Mouse (Mus musculus) kidney, embryonic 14.5 days (tissue): ENCODE results near the gene Trak1. TPM values are rescaled to one million over a fixed set of nuclear protein-coding genes. Genes with fewer than 3 reads are reported as not detected.
"Not testable (repeated sequence)": the region's sequence is repeated elsewhere in the genome, so short reads cannot be mapped to it uniquely, and the experiment has no call there.

Source experiments
- ATAC-seq: fragments of 200-750 bp; cut with Nextera tagmentation; 2 replicates; pipeline ENCODE4 v1.8.0; 2017; ENCODE audit warnings: moderate number of reproducible peaks, mild to moderate bottlenecking, moderate TSS enrichment, moderate library complexity; ENCODE audit not compliant: low FRiP score, low TSS enrichment
- H3K27ac ChIP-seq: fragments of 300-500 bp; sonication (generic); 2 replicates; pipeline ENCODE4 v1.5.1; 2014; ENCODE audit warnings: low read depth, mild to moderate bottlenecking, low read length, moderate library complexity, mixed read lengths
- H3K27me3 ChIP-seq: fragments of 300-500 bp; sonication (generic); 2 replicates; pipeline ENCODE4 v1.6.1; 2014; ENCODE audit warnings: mild to moderate bottlenecking, low read length; ENCODE audit not compliant: control insufficient read depth, insufficient read depth
- H3K36me3 ChIP-seq: fragments of 300-500 bp; sonication (generic); 2 replicates; pipeline ENCODE4 v1.6.1; 2014; ENCODE audit warnings: low read length, mixed read lengths; ENCODE audit not compliant: control insufficient read depth, insufficient read depth
- H3K4me1 ChIP-seq: fragments of 300-500 bp; sonication (generic); 2 replicates; pipeline ENCODE4 v1.6.1; 2014; ENCODE audit warnings: low read length, mixed read lengths; ENCODE audit not compliant: control insufficient read depth, insufficient read depth
- H3K4me2 ChIP-seq: fragments of 300-500 bp; sonication (generic); replicated peaks from 2 replicates; pipeline ENCODE4 v1.6.1; 2014; ENCODE audit warnings: low read depth, mild to moderate bottlenecking, low read length
- H3K4me3 ChIP-seq: fragments of 300-500 bp; sonication (generic); 2 replicates; pipeline ENCODE4 v1.5.1; 2014; ENCODE audit warnings: mild to moderate bottlenecking, low read length
- H3K9ac ChIP-seq: fragments of 300-500 bp; sonication (generic); 2 replicates; pipeline ENCODE4 v1.6.1; 2014; ENCODE audit warnings: low read depth, mild to moderate bottlenecking, low read length, moderate library complexity
- H3K9me3 ChIP-seq: fragments of 300-500 bp; sonication (generic); 2 replicates; pipeline ENCODE4 v1.6.1; 2016; ENCODE audit warnings: low read length; ENCODE audit not compliant: control insufficient read depth
- WGBS: fragments of 180-500 bp; shearing (Covaris S2); extraction: QIAGEN DNeasy Blood & Tissue Kit; methylation state at CpG from one replicate; pipeline ENCODE4 v1.1.7; 2014; 5-methylcytosine and 5-hydroxymethylcytosine counted together
- polyA plus RNA-seq: library from polyadenylated mRNA; unstranded; fragments of >200 nt; fragmentation: Nextera tagmentation; extraction: Ambion mirVana; gene quantifications from 2 replicates; pipeline ENCODE4 v1.2.1, GENCODE M21; 2014

The Trak1 gene
- polyA plus RNA-seq, 1 experiment from 2014 or later: 15.4 TPM

GRCm38 (mm10) chr9:121320433-121320832 lies 23.1 kb downstream of the Trak1 start:
- H3K4me3 ChIP-seq: no peak overlapping the region
- H3K9me3 ChIP-seq: peaks cover 2% of the 10 kb centered on the region; the same call in 1 of the 2 replicates
- peaks cover 6% of the 10 kb centered on the region for H3K4me1 ChIP-seq
- no peak overlapping the region for H3K27ac ChIP-seq
- no peak overlapping the region for H3K4me2 ChIP-seq
- peaks cover 4% of the 10 kb centered on the region; the same call in 1 of the 2 replicates for H3K36me3 ChIP-seq
- H3K9ac ChIP-seq: no peak overlapping the region
- no peaks in the 10 kb centered on the region for H3K27me3 ChIP-seq
- ATAC-seq: no peak
- 52% methylated on average over 2 of the region's 2 CpGs for WGBS

DNA sequence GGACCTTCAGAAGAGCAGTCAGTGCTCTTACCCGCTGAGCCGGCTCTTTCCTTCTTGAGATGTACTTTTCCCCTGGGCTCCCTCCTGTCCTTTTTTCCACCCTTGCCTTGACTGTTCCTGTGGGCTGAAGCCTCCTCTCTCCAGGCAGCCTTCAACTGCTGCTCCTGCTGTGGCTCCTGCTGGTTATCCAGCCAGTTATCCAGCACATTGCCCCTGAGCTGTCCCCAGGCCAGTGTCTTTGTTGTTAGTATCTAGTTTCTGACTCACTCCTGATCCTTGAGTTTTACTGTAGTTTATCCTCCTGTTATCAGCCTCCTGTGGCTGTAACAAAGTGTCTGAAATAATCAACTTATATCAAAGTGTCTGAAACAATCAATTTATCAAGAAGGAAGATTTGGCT lies 23.8 kb downstream of the Trak1 start:
- Histone ChIP-seq H3K9ac (no peak overlapping the region), H3K4me2 (no peak overlapping the region), H3K27ac (no peak overlapping the region), H3K4me1 (peaks cover 6% of the 10 kb centered on the region), H3K27me3 (no peaks in the 10 kb centered on the region), H3K9me3 (peaks cover 2% of the 10 kb centered on the region; the same call in 1 of the 2 replicates), H3K4me3 (no peak overlapping the region), H3K36me3 (peaks cover 4% of the 10 kb centered on the region; the same call in 1 of the 2 replicates)
- 95% methylated on average over 2 of the region's 2 CpGs for WGBS
- no peak for ATAC-seq

DNA sequence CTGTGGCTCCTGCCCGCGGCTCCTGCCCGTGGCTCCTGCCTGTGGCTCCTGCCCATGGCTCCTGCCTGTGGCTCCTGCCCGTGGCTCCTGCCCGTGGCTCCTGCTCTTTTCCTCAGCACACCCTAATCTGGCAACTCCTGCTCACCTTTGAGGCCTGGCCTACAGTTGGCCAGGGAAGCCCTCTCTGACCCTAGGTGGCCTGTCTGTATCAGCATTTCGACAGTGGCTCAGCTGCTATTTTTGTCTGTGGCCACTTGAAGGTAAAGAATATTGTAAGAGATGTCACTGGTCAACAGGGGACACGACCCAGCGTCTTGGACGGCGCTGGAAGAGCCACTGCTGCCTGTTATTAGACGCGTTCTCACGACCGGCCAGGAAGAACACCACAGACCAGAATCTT lies 24.7 kb downstream of the Trak1 start:
- Histone ChIP-seq H3K4me1 (peaks cover 6% of the 10 kb centered on the region), H3K27ac (no peak overlapping the region), H3K9ac (no peak overlapping the region), H3K4me3 (no peak overlapping the region), H3K4me2 (no peak overlapping the region), H3K27me3 (no peaks in the 10 kb centered on the region), H3K36me3 (peaks cover 4% of the 10 kb centered on the region; the same call in 1 of the 2 replicates), H3K9me3 (peaks cover 2% of the 10 kb centered on the region; the same call in 1 of the 2 replicates)
- WGBS: 95% methylated on average over 14 of the region's 14 CpGs
- ATAC-seq: no peak

DNA sequence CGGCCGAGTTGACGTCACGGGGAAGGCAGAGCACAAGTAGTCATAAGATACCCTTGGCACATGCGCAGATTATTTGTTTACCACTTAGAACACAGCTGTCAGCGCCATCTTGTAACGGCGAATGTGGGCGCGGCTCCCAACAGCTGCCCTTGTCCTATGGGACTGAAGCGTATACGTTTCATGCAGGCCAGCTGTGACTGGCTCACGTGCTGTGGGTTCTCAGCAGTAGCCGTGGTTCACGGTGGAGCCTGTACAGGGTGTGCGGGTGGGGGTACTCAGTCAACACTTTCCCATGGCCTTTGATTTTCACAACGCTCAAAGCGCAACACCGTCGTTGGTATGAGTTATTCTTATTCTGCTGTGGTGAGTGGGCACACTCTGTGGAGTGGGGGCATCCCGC lies 31.0 kb downstream of the Trak1 start:
- H3K27me3 ChIP-seq: not testable (repeated sequence)
- WGBS: 98% methylated on average over 16 of the region's 21 CpGs

GRCm38 (mm10) chr9:121329181-121329580 lies 31.9 kb downstream of the Trak1 start:
- Histone ChIP-seq H3K9me3 (no peaks in the 10 kb centered on the region), H3K9ac (no peak overlapping the region), H3K27ac (no peak overlapping the region), H3K36me3 (no peaks in the 10 kb centered on the region), H3K4me3 (no peak overlapping the region), H3K4me2 (no peak overlapping the region), H3K27me3 (no peaks in the 10 kb centered on the region), H3K4me1 (peaks cover 24% of the 10 kb centered on the region)
- WGBS: 73% methylated on average over 8 of the region's 8 CpGs
- no peak for ATAC-seq

More for the DNA sequence above, 31.0 kb downstream of the Trak1 start:
- not testable (repeated sequence) for H3K4me3 ChIP-seq, H3K9ac ChIP-seq, H3K27ac ChIP-seq, H3K36me3 ChIP-seq, ATAC-seq, H3K4me2 ChIP-seq, H3K9me3 ChIP-seq
- H3K4me1 ChIP-seq: peaks cover 16% of the 10 kb centered on the region

GRCm38 (mm10) chr9:121330065-121330464 lies 32.8 kb downstream of the Trak1 start:
- Histone ChIP-seq H3K4me2 (no peak overlapping the region), H3K36me3 (no peaks in the 10 kb centered on the region), H3K4me1 (peaks cover 32% of the 10 kb centered on the region), H3K9ac (no peak overlapping the region), H3K27me3 (no peaks in the 10 kb centered on the region), H3K9me3 (no peaks in the 10 kb centered on the region), H3K4me3 (no peak overlapping the region), H3K27ac (no peak overlapping the region)
- 92% methylated on average over 5 of the region's 5 CpGs for WGBS
- no peak for ATAC-seq

DNA sequence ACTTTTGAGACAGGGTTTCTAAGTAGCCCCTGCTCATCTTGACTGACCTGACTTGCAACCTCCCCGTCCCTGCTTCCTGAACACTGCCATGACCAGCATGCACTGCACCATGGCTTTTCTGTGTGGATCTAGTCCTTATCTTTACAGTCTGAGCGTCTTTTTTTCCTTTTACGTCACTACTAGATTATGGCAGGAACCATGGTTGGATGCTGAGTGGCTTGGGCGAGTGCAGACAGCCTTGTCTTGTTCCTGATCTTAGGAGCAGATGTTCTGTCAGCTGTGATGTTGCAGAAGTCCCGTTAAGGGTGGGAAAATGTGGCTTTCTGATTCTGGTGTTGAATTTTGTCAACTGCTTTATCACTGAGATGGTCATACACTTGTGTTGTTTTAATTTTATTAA lies 34.1 kb downstream of the Trak1 start:
- peaks cover 38% of the 10 kb centered on the region for H3K4me1 ChIP-seq
- no peaks in the 10 kb centered on the region for H3K27me3 ChIP-seq
- no peak overlapping the region; the same call in 1 of the 2 replicates for H3K4me2 ChIP-seq
- H3K36me3 ChIP-seq: no peaks in the 10 kb centered on the region
- no peak overlapping the region for H3K4me3 ChIP-seq
- WGBS: 17% methylated on average over 5 of the region's 5 CpGs
- H3K9ac ChIP-seq: no peak overlapping the region
- H3K9me3 ChIP-seq: no peaks in the 10 kb centered on the region
- H3K27ac ChIP-seq: peak overlapping the region; percentile 76
- ATAC-seq: no peak

- ATAC-seq: peak; percentile 85
These were observed 34.8 kb downstream of the Trak1 start for GRCm38 (mm10) chr9:121331878-121332630.

GRCm38 (mm10) chr9:121333559-121333958 lies 36.3 kb downstream of the Trak1 start:
- H3K9ac ChIP-seq: no peak overlapping the region
- H3K27ac ChIP-seq: no peak overlapping the region
- 85% methylated on average over 5 of the region's 5 CpGs for WGBS
- no peaks in the 10 kb centered on the region for H3K27me3 ChIP-seq
- ATAC-seq: no peak
- H3K4me1 ChIP-seq: peaks cover 45% of the 10 kb centered on the region
- no peaks in the 10 kb centered on the region for H3K36me3 ChIP-seq
- H3K4me2 ChIP-seq: no peak overlapping the region
- no peak overlapping the region for H3K4me3 ChIP-seq
- no peaks in the 10 kb centered on the region for H3K9me3 ChIP-seq

More at GRCm38 (mm10) chr9:121331878-121332630, 34.8 kb downstream of the Trak1 start:
- no peak overlapping the region for H3K9ac ChIP-seq
- no peaks in the 10 kb centered on the region for H3K36me3 ChIP-seq
- peaks cover 42% of the 10 kb centered on the region for H3K4me1 ChIP-seq
- 2% methylated on average over 8 of the region's 8 CpGs for WGBS
- no peak overlapping the region for H3K4me3 ChIP-seq
- H3K27ac ChIP-seq: peak overlapping the region; percentile 76
- H3K27me3 ChIP-seq: no peaks in the 10 kb centered on the region
- peak overlapping the region; percentile 11; the same call in 1 of the 2 replicates for H3K4me2 ChIP-seq
- no peaks in the 10 kb centered on the region for H3K9me3 ChIP-seq
